Mouse (Mus musculus) layer of hippocampus, adult 9-11 months (tissue): ENCODE data around the gene Ak1.

Source experiments
- DNase-seq: peaks from one replicate; pipeline ENCODE4 v3.0.0; 2022

Gene Ak1

GRCm38 (mm10) chr2:32621517-32621859 lies at the start of gene Ak1:
Gene Ak1, plus strand, starts transcription at chr2:32621758.
- DNase-seq: no peak

- no peak for DNase-seq
These were observed 49.4 kb upstream of the Ak1 start for GRCm38 (mm10) chr2:32572196-32572595.

- no peak for DNase-seq
These were observed 47.1 kb upstream of the Ak1 start, which contains the start of gene Pip5kl1 for GRCm38 (mm10) chr2:32574497-32574896. Gene Pip5kl1, plus strand, starts transcription at chr2:32574797.

- DNase-seq: peak; percentile 72
These were observed 46.5 kb upstream of the Ak1 start for GRCm38 (mm10) chr2:32574901-32575585.

GRCm38 (mm10) chr2:32575586-32576160 lies 45.9 kb upstream of the Ak1 start, which contains the start of gene 9430097D07Rik:
Gene 9430097D07Rik, minus strand, starts transcription at chr2:32575684.
- peak; percentile 75 for DNase-seq

GRCm38 (mm10) chr2:32576532-32576931 lies 45.0 kb upstream of the Ak1 start:
- DNase-seq: no peak

GRCm38 (mm10) chr2:32578146-32579046 lies 43.2 kb upstream of the Ak1 start:
- DNase-seq: peak; percentile 67

- DNase-seq: peak; percentile 71
These were observed 40.0 kb upstream of the Ak1 start for GRCm38 (mm10) chr2:32581450-32582095.

GRCm38 (mm10) chr2:32582830-32583799 lies 38.4 kb upstream of the Ak1 start:
- peak; percentile 84 for DNase-seq

- DNase-seq: no peak
These were observed 36.3 kb upstream of the Ak1 start for GRCm38 (mm10) chr2:32585149-32585714.

GRCm38 (mm10) chr2:32586871-32587351 lies 34.6 kb upstream of the Ak1 start, which contains the start of gene St6galnac4:
Gene St6galnac4, plus strand, starts transcription at chr2:32587095.
- DNase-seq: peak; percentile 94

GRCm38 (mm10) chr2:32587731-32588321 lies 33.7 kb upstream of the Ak1 start:
- DNase-seq: no peak

- peak; percentile 48 for DNase-seq
These were observed 32.3 kb upstream of the Ak1 start for GRCm38 (mm10) chr2:32589213-32589795.

- peak; percentile 72 for DNase-seq
These were observed 31.3 kb upstream of the Ak1 start for GRCm38 (mm10) chr2:32590224-32590623.

- no peak for DNase-seq
These were observed 30.3 kb upstream of the Ak1 start for GRCm38 (mm10) chr2:32591249-32591648.

GRCm38 (mm10) chr2:32596725-32597124 lies 24.8 kb upstream of the Ak1 start:
- DNase-seq: no peak

- no peak for DNase-seq
These were observed 24.3 kb upstream of the Ak1 start for GRCm38 (mm10) chr2:32597248-32597647.

GRCm38 (mm10) chr2:32597699-32598098 lies 23.9 kb upstream of the Ak1 start:
- no peak for DNase-seq

GRCm38 (mm10) chr2:32598506-32598905 lies 23.1 kb upstream of the Ak1 start:
- no peak for DNase-seq

GRCm38 (mm10) chr2:32599409-32599808 lies 22.1 kb upstream of the Ak1 start, which contains the start of gene St6galnac6:
Gene St6galnac6, plus strand, starts transcription at chr2:32599709.
- DNase-seq: no peak
